Mouse (Mus musculus) erythroid progenitor cell, adult 5-6 weeks (primary cell): Measurements from ENCODE around the gene Gstp2. TPM values are rescaled to one million over a fixed set of nuclear protein-coding genes. Genes with fewer than 3 reads are reported as not detected.

ENCODE experiments used
- ATAC-seq: replicated peaks from 2 replicates; pipeline ENCODE4 v1.8.0; 2016; ENCODE audit warnings: moderate number of reproducible peaks, mild to moderate bottlenecking, moderate TSS enrichment, inconsistent platforms; ENCODE audit not compliant: poor library complexity, low FRiP score, severe bottlenecking
- total RNA-seq, 2 experiments: library from RNA; stranded (forward) in 1 of 2; stranded (reverse) in 1 of 2; fragments of 150-400 nt in 1 of 2; fragments of 186-747, 209-891 nt in 1 of 2; gene quantifications; 2 replicates each; pipeline versions ENCODE4 v1.2.3 to v1.2.4; 2015 to 2017; ENCODE audit warnings: low replicate concordance in 2 of 2

The Gstp2 gene
- total RNA-seq, 2 experiments from 2014 or later: 3.2 TPM; not detected in 1

DNA sequence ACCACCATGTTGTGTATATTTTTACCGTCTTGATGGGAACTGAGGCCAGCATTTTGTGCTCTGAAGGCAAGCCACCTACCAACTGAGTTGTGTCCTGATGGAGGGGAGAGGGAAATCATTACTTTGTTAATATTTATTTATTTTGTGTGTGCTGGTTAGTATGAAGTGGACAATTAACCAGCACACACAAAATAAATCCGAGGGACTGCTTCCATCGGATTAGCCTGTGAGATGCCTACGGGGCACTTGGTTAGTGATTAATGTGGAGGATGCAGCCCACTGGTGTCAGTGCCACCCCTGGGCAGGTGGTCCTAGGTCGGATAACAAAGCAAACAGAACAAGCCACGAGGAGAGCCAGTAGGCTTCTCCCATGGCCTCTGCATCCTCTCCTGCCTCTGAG, 50.9 kb downstream of the Gstp2 start:
- no peak for ATAC-seq

DNA sequence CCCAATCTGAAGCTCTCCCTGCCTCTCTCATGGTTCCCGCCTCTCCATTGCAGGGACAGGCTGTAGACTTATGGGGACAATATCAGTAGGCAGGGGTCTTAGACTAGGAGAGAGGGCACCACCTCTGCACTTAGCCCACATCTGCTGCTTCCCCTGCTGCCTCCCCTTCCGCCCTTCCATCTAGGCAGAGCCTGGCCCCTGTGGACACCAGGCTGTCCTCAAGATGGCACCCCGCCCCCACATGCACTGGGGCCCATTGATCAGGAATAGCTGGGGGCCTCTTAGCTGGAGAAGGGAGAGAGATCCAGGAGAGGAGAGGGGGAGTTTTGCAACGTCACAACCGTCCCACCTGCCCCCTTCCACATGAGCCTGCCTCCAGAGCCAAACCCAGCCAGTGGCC, 53.4 kb downstream of the Gstp2 start, which contains the start of gene Tbx10:
Gene Tbx10, plus strand, starts transcription at position 337 of the 400 bp plus-strand sequence.
- ATAC-seq: no peak

DNA sequence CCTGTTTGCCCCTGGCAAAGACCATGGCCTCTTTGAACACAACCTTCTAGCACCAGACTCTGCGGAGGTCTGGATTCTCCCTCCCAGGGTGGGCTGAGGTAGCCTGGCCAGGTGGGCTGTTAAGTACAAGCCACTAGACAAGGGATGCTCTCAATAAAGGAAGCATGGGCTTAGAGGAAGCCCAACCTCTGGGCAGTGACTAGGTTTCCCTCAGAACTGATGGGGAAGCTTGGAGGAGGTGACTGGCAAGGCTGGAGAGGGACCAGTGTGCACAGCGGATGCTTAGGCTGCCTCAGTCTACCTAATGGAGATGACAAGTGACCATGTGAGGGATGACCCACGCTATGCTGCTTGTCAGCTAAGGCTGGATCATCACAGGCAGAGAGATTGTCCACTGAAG, 53.9 kb downstream of the Gstp2 start:
- no peak for ATAC-seq

DNA sequence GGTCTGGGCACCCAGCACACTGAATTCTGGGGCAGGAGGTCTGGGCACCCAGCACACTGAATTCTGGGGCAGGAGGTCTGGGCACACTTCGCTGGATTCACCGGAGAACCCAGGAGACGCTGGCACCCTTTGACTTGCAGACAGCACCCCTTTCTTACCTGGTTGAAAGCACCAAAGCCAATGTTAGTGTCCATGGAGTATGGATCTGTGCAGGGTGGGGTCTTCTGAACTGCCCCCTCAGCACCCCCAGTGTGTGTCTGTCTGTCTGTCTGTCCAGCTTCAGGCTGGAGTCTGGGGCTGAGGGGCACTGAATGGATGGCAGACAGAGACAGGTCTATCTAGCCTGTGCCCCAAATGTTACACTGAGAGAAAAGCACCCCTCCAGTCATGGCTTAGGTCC, 54.3 kb downstream of the Gstp2 start:
- ATAC-seq: no peak

DNA sequence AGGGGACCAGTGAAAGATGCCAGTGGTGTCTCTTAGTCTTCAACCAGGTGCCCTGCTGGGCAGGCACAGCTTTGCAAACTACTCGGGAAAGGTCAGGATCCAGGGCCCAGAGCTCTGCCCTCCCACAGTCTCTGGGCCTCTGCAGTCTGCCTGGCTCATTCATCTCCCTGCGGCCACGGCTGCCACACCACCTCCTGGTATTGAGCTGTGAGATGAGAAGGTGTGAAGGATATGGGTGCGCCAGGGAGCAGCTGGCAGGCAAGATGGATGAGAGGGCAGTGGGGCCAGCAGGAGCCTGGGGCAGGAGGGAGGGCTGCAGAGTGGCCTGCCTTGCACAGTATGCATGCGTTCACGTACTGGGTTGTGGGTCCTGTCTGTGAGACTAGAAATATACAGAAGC, 55.0 kb downstream of the Gstp2 start:
- no peak for ATAC-seq

Other genes starting within 250 kb of the Gstp2 start
Only the 30 nearest of the 33 such genes appear.
- 40.0 and 51.6 TPM in 2 replicates for gene Tcirg1, start 138.9 kb downstream of the Gstp2 start, total RNA-seq (2015; ENCODE audit: low replicate concordance)
- 30.5 and 44.4 TPM in 2 replicates for gene Tcirg1, start 138.9 kb downstream of the Gstp2 start, total RNA-seq (2017; ENCODE audit: low replicate concordance)
- 46.5 and 52.4 TPM in 2 replicates for gene Ndufs8, start 133.2 kb downstream of the Gstp2 start, total RNA-seq (2015; ENCODE audit: low replicate concordance)
- 24.1 and 28.5 TPM in 2 replicates for gene Ndufs8, start 133.2 kb downstream of the Gstp2 start, total RNA-seq (2017; ENCODE audit: low replicate concordance)
- 5.4 TPM in 2 replicates for gene Aldh3b1, start 116.2 kb downstream of the Gstp2 start, total RNA-seq (2015; ENCODE audit: low replicate concordance)
- 4.7 and 6.8 TPM in 2 replicates for gene Aldh3b1, start 116.2 kb downstream of the Gstp2 start, total RNA-seq (2017; ENCODE audit: low replicate concordance)
- gene Unc93b1, start 110.8 kb downstream of the Gstp2 start, total RNA-seq (2015; ENCODE audit: low replicate concordance): 28.5 and 29.3 TPM in 2 replicates
- 28.2 and 34.4 TPM in 2 replicates for gene Unc93b1, start 110.8 kb downstream of the Gstp2 start, total RNA-seq (2017; ENCODE audit: low replicate concordance)
- gene Aldh3b3, start 87.4 kb downstream of the Gstp2 start, total RNA-seq (2015; ENCODE audit: low replicate concordance): 3.6 TPM in 1 of 2 replicates, not detected in the other
- gene Aldh3b3, start 87.4 kb downstream of the Gstp2 start, total RNA-seq (2017; ENCODE audit: low replicate concordance): not detected in 2 replicates
- gene Aldh3b2, start 73.7 kb downstream of the Gstp2 start, total RNA-seq (2015; ENCODE audit: low replicate concordance): 1.3 and 6.5 TPM in 2 replicates
- 1.1 and 2.4 TPM in 2 replicates for gene Aldh3b2, start 73.7 kb downstream of the Gstp2 start, total RNA-seq (2017; ENCODE audit: low replicate concordance)
- not detected in 2 replicates for gene Acy3, start 59.5 kb downstream of the Gstp2 start, total RNA-seq (2015; ENCODE audit: low replicate concordance)
- gene Acy3, start 59.5 kb downstream of the Gstp2 start, total RNA-seq (2017; ENCODE audit: low replicate concordance): not detected in 2 replicates
- not detected in 2 replicates for gene Tbx10, start 53.3 kb downstream of the Gstp2 start, total RNA-seq (2015; ENCODE audit: low replicate concordance)
- gene Tbx10, start 53.3 kb downstream of the Gstp2 start, total RNA-seq (2017; ENCODE audit: low replicate concordance): not detected in 2 replicates
- gene Nudt8, start 45.4 kb downstream of the Gstp2 start, total RNA-seq (2015; ENCODE audit: low replicate concordance): not detected in 2 replicates
- gene Nudt8, start 45.4 kb downstream of the Gstp2 start, total RNA-seq (2017; ENCODE audit: low replicate concordance): 1.4 TPM in 1 of 2 replicates, not detected in the other
- gene Gm49405, start 45.4 kb downstream of the Gstp2 start, total RNA-seq (2015; ENCODE audit: low replicate concordance): not detected in 2 replicates
- 0.90 TPM in 1 of 2 replicates, not detected in the other for gene Gm49405, start 45.4 kb downstream of the Gstp2 start, total RNA-seq (2017; ENCODE audit: low replicate concordance)
- 0.42 TPM in 1 of 2 replicates, not detected in the other for gene Doc2g, start 42.7 kb downstream of the Gstp2 start, total RNA-seq (2015; ENCODE audit: low replicate concordance)
- 3.0 TPM in 1 of 2 replicates, not detected in the other for gene Doc2g, start 42.7 kb downstream of the Gstp2 start, total RNA-seq (2017; ENCODE audit: low replicate concordance)
- 77.1 and 96.6 TPM in 2 replicates for gene Ndufv1, start 33.2 kb downstream of the Gstp2 start, total RNA-seq (2015; ENCODE audit: low replicate concordance)
- gene Ndufv1, start 33.2 kb downstream of the Gstp2 start, total RNA-seq (2017; ENCODE audit: low replicate concordance): 161 and 207 TPM in 2 replicates
- 115 and 185 TPM in 2 replicates for gene Gstp1, start 8.0 kb downstream of the Gstp2 start, total RNA-seq (2015; ENCODE audit: low replicate concordance)
- 22.8 and 23.9 TPM in 2 replicates for gene Gstp1, start 8.0 kb downstream of the Gstp2 start, total RNA-seq (2017; ENCODE audit: low replicate concordance)
- 8.8 and 15.9 TPM in 2 replicates for gene Gstp3, start 13.5 kb upstream of the Gstp2 start, total RNA-seq (2015; ENCODE audit: low replicate concordance)
- 16.8 and 19.8 TPM in 2 replicates for gene Gstp3, start 13.5 kb upstream of the Gstp2 start, total RNA-seq (2017; ENCODE audit: low replicate concordance)
- gene Cabp2, start 35.6 kb upstream of the Gstp2 start, total RNA-seq (2015; ENCODE audit: low replicate concordance): not detected in 2 replicates
- gene Cabp2, start 35.6 kb upstream of the Gstp2 start, total RNA-seq (2017; ENCODE audit: low replicate concordance): not detected in 2 replicates
- gene Cdk2ap2, start 51.2 kb upstream of the Gstp2 start, total RNA-seq (2015; ENCODE audit: low replicate concordance): 118 and 124 TPM in 2 replicates
- 17.9 and 36.3 TPM in 2 replicates for gene Cdk2ap2, start 51.2 kb upstream of the Gstp2 start, total RNA-seq (2017; ENCODE audit: low replicate concordance)
- 56.6 and 67.1 TPM in 2 replicates for gene Pitpnm1, start 54.0 kb upstream of the Gstp2 start, total RNA-seq (2015; ENCODE audit: low replicate concordance)
- 33.9 and 60.9 TPM in 2 replicates for gene Pitpnm1, start 54.0 kb upstream of the Gstp2 start, total RNA-seq (2017; ENCODE audit: low replicate concordance)
- gene Aip, start 79.8 kb upstream of the Gstp2 start, total RNA-seq (2015; ENCODE audit: low replicate concordance): 33.5 and 72.1 TPM in 2 replicates
- gene Aip, start 79.8 kb upstream of the Gstp2 start, total RNA-seq (2017; ENCODE audit: low replicate concordance): 41.2 and 41.8 TPM in 2 replicates
- gene Gpr152, start 93.8 kb upstream of the Gstp2 start, total RNA-seq (2015; ENCODE audit: low replicate concordance): 1.1 TPM in 1 of 2 replicates, not detected in the other
- gene Gpr152, start 93.8 kb upstream of the Gstp2 start, total RNA-seq (2017; ENCODE audit: low replicate concordance): not detected in 2 replicates
- not detected in 2 replicates for gene Cabp4, start 98.0 kb upstream of the Gstp2 start, total RNA-seq (2015; ENCODE audit: low replicate concordance)
- gene Cabp4, start 98.0 kb upstream of the Gstp2 start, total RNA-seq (2017; ENCODE audit: low replicate concordance): not detected in 2 replicates
- 68.3 and 83.3 TPM in 2 replicates for gene Coro1b, start 102.6 kb upstream of the Gstp2 start, total RNA-seq (2015; ENCODE audit: low replicate concordance)
- gene Coro1b, start 102.6 kb upstream of the Gstp2 start, total RNA-seq (2017; ENCODE audit: low replicate concordance): 8.5 and 48.9 TPM in 2 replicates
- gene Ptprcap, start 107.6 kb upstream of the Gstp2 start, total RNA-seq (2015; ENCODE audit: low replicate concordance): 66.3 and 73.4 TPM in 2 replicates
- gene Ptprcap, start 107.6 kb upstream of the Gstp2 start, total RNA-seq (2017; ENCODE audit: low replicate concordance): 14.4 and 38.8 TPM in 2 replicates
- 39.8 and 52.3 TPM in 2 replicates for gene Rps6kb2, start 117.3 kb upstream of the Gstp2 start, total RNA-seq (2015; ENCODE audit: low replicate concordance)
- gene Rps6kb2, start 117.3 kb upstream of the Gstp2 start, total RNA-seq (2017; ENCODE audit: low replicate concordance): 21.4 and 34.8 TPM in 2 replicates
- gene Carns1, start 129.5 kb upstream of the Gstp2 start, total RNA-seq (2015; ENCODE audit: low replicate concordance): 0.72 and 2.5 TPM in 2 replicates
- gene Carns1, start 129.5 kb upstream of the Gstp2 start, total RNA-seq (2017; ENCODE audit: low replicate concordance): 0.13 and 1.5 TPM in 2 replicates
- gene Tbc1d10c, start 145.3 kb upstream of the Gstp2 start, total RNA-seq (2015; ENCODE audit: low replicate concordance): 8.0 and 31.0 TPM in 2 replicates
- gene Tbc1d10c, start 145.3 kb upstream of the Gstp2 start, total RNA-seq (2017; ENCODE audit: low replicate concordance): 6.2 and 14.2 TPM in 2 replicates
- gene Ppp1ca, start 146.0 kb upstream of the Gstp2 start, total RNA-seq (2015; ENCODE audit: low replicate concordance): 181 and 188 TPM in 2 replicates
- 185 and 268 TPM in 2 replicates for gene Ppp1ca, start 146.0 kb upstream of the Gstp2 start, total RNA-seq (2017; ENCODE audit: low replicate concordance)
- 44.0 and 54.1 TPM in 2 replicates for gene Rad9a, start 155.6 kb upstream of the Gstp2 start, total RNA-seq (2015; ENCODE audit: low replicate concordance)
- 27.5 and 41.6 TPM in 2 replicates for gene Rad9a, start 155.6 kb upstream of the Gstp2 start, total RNA-seq (2017; ENCODE audit: low replicate concordance)
- not detected in 2 replicates for gene Clcf1, start 168.2 kb upstream of the Gstp2 start, total RNA-seq (2015; ENCODE audit: low replicate concordance)
- 0.15 and 1.2 TPM in 2 replicates for gene Clcf1, start 168.2 kb upstream of the Gstp2 start, total RNA-seq (2017; ENCODE audit: low replicate concordance)
- not detected in 2 replicates for gene AC109138.7, start 168.3 kb upstream of the Gstp2 start, total RNA-seq (2015; ENCODE audit: low replicate concordance)
- not detected in 2 replicates for gene AC109138.7, start 168.3 kb upstream of the Gstp2 start, total RNA-seq (2017; ENCODE audit: low replicate concordance)
- gene Pold4, start 185.9 kb upstream of the Gstp2 start, total RNA-seq (2015; ENCODE audit: low replicate concordance): 21.8 and 24.5 TPM in 2 replicates
- 5.0 and 16.1 TPM in 2 replicates for gene Pold4, start 185.9 kb upstream of the Gstp2 start, total RNA-seq (2017; ENCODE audit: low replicate concordance)